In genomic region chr8:91952981-91953380, GRCm38 (mm10) we compare ENCODE assay signal across 19 mouse cellular contexts.
"Had no signal": no experiment of that assay in that cellular context is flagged by ENCODE, and none has a peak within 500 bp of the region (broad histone marks: within the 10 kb centered on the region; RNA-seq: fewer than 3 reads in every experiment).

No protein-coding gene starts in this region.

- H3K36me3 ChIP-seq: midbrain, embryonic 10.5 days; midbrain, embryonic 12.5 days; neural tube, embryonic 13.5 days; neural tube, embryonic 15.5 days; stomach, embryonic 15.5 days had no signal

- H3K9me3 ChIP-seq: midbrain, embryonic 10.5 days; midbrain, embryonic 12.5 days; neural tube, embryonic 13.5 days; neural tube, embryonic 15.5 days; stomach, embryonic 15.5 days had no signal

- H3K4me1 ChIP-seq: midbrain, embryonic 12.5 days; stomach, embryonic 15.5 days had no signal

- H3K27ac ChIP-seq: midbrain, embryonic 10.5 days; midbrain, embryonic 12.5 days; neural tube, embryonic 13.5 days; neural tube, embryonic 15.5 days; stomach, embryonic 15.5 days; stomach, postnatal 0 days had no signal

- H3K4me3 ChIP-seq: midbrain, embryonic 10.5 days; midbrain, embryonic 12.5 days; myocyte; neural tube, embryonic 13.5 days; neural tube, embryonic 15.5 days; stomach, embryonic 15.5 days had no signal

- H3K27me3 ChIP-seq: stomach, embryonic 15.5 days had no signal

- DNase-seq: lung, adult 18-20 months; lung, embryonic 14.5 days; lung, postnatal 10 days; lung, postnatal 4 days; midbrain, embryonic 14.5 days; retina, postnatal 1 day; right cerebral cortex, adult 18-20 months; right cerebral cortex, postnatal 25 days; right cerebral cortex, postnatal 4 days; thymus, adult 2 months; thymus, postnatal 14 days; thymus, postnatal 36 days had no signal
